Mouse (Mus musculus) layer of hippocampus, postnatal 25 days (tissue): ENCODE results near the gene Atp5mpl. TPM values are rescaled to one million over a fixed set of nuclear protein-coding genes. Genes with fewer than 3 reads are reported as not detected.

Experiments
- DNase-seq, 2 experiments: peaks; one replicate each; pipeline ENCODE4 v3.0.0; 2022; ENCODE audit warnings: mixed read lengths in 2 of 2, low spot score in 1 of 2; ENCODE audit errors: extremely low spot score in 1 of 2
- total RNA-seq, 2 experiments: library from RNA; stranded (reverse); gene quantifications; 2 replicates each; pipeline ENCODE4 v1.2.3; 2021

Atp5mpl gene
- 100 to 1,000 TPM; 374 to 410 TPM for total RNA-seq

DNA sequence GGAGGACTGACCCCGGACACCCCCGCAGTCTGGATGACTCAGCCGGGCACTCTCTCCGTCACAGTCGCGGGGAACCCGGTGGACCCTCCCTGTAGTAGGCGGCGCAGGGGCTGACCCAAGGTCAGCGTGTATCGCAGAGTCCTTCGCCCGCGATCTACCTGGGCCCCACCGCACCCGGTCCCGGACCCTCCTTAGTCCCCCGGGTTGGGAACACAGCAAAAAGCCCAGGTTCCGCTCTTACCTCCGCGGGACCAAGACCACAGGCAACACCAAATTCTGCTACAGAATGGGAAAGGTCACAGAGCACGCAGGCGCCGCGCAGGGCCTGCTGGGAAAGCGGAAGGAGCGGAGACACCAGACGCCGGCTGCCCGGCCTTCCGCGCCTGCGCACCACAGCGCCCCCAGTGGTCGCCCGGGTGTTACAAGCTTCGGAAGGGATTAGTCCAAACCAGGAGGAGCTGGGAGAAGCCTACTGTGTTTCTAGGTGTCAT lies at the start of gene Atp5mpl:
TSS of gene Atp5mpl (minus strand) at position 295 of the 491 bp plus-strand sequence.
- peak; percentile 97 to 100 for DNase-seq

DNA sequence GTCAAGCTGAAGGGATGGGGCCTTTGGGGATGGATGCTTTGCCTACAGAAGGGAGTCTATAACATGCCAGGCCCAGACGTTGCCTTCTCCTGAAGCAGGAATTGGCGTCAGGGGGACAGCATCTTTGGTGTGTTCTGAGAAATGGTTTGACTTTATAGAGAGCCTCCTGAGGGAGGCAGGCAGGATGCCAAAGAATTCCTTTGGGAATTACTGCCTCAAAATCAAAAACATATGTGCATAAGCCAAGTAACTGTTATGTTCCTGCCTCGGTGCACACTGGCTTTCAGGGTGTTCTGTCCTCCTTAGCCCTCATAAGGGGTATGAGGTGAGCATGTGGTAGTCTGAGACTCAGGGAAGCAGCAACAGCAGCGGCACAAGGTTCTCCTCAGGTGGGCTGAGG lies 49.6 kb upstream of the Atp5mpl start:
- DNase-seq, result no peak

DNA sequence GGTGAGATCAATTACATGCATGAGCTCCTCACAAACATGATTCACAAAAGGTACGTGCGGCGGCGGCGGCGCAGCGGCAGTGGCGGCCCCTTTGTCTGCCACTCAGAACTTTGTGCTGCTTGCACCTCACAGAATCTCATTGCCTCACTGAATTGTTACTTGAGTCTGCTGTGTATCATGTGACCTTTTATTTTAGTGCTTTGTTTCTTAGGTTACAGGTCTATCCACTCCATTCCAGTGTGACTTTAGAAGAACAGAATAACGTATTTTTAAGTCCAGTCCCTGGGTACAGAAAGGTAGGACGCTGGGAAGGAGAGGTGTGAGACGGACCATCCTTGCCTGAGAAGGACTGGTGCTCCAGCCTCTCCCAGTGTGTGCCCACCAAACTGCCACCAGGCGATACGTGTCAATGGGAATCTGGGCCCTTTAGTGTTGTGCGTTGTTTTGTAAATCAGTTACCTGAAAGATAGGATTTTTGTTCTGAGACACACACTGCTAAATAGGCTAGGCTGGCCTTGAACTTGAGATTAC lies 46.6 kb upstream of the Atp5mpl start:
- no peak for DNase-seq

DNA sequence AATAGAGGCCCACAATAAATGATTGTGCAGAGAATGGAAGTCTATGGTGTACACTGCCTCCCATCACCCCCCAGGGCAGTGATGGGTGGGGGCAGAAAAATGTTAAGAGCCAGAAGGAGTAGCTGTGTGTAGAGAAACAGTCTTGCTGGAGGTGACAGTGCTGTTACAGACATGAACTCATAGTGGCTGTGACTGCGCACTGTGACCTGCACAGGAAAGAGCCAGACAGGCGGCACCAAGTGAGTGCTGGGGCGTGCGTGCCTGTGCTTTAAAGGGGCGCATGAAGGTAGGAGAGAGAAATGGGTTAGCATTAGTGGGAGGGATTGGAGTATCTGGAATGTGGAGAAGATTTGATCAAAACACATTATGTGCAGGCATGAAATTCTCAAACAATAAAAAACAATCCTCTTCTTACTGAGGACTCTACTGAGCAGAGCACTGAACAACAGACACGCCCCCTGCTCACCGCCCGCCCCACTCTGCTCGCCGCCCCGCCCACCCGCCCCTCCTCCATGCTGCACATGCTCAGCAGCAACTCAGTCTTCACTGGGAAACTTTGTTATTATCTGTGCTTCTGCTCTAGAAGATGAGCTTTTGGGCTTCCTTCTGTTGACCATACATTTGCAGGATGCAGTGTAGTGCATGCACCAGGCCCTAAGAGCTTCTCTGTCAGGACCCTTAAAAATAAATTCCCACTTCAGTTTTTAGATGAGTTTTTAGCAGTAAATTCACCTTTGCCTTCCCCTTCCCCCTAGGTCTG lies 45.9 kb upstream of the Atp5mpl start:
- no peak for DNase-seq

DNA sequence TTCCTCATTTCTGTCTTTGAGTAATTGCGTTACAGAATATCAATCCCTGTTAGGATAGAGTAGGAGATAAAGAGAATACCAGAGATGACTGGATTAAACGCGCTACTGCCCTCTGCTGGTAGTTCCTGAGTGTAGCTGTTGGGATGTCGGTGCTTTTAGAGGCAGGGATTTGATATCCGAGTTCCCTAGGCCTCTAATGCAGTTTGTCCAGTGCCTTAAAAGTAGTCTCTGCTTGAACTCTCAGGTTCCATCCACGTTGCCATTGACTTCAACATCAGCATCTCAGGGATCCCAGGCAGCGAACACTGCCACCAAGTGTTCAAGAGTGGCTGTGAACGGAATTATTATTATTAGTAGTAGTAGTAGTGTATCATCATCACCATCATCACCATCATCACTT lies 34.4 kb upstream of the Atp5mpl start:
- DNase-seq, result peak; percentile 70 to 87

DNA sequence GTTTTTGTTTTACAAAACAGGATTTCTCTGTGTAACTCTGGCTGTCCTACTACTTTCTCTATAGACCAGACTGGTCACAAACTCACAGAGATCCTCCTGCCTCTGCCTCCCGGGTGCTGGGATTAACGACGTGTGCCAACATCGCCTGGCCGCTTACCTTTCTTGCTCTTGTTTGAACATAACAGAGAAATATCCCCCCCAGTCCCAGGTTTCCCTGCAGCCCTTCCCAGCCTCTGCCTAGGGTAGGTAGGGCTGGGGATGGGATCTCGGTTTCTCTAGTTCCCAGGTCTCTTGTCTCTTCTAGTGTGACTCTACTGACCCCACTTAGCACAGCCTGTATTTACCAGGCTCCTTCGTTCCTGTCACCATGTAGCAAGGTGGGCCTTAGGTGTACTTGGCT lies 33.0 kb upstream of the Atp5mpl start:
- DNase-seq, result no peak

DNA sequence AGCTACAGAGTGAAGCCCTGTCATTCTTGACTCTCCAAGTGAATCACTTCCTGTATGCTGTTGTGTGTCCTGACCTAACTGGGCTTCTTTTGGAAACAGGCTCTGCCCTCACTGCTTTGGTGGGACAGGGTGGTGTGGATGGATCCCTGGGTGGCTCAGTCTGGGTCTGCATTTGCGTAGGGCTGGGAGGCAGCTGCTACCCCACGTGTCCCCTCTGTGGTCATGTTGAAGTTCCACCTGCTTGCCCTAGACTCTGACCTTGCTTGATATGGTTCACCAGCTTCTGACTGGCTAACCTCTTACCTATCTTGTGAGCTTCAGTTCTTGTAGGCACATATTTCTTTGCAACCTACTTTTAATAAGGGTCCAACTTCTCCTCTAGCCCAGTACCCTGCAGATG lies 28.4 kb upstream of the Atp5mpl start:
- DNase-seq, result no peak

DNA sequence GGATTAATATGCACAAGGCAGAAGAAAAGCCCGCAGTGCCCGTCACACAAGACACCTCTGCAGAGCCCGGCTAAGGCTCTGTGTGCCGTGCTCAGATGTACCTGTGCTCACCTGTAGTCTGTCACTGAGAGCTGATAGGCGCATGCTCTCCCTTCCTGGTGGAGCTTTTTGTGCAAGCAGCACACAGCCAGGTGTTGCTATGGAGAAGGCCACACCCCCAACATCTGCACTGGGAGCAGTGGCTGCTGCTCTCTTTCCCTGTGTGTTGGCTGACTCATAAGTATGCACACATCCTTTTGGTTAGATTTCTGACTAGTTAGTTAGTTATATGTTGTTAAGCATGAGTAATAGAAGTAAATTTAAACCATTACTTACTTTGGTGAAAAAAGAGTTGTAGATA lies 25.8 kb upstream of the Atp5mpl start:
- no peak for DNase-seq

DNA sequence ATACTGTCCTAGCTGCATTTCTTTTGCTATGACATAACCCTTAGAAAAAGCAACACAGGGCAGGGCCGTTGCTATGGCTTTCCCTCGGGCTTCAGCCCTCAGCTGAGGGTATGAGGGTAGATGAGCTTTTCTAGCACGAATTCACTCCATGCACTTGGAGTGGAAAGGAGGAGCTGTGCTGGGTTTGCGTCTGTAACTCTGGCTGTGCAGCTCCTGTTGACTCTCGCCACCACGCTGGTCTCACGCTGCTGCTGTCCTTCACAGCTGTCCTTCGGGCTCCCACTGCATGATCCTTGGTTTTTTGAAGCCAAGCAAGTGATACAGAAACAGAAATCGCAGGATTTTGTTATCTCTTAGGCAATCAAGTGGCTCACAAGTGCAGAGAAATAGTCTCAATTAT lies 20.0 kb upstream of the Atp5mpl start:
- DNase-seq, result no peak

DNA sequence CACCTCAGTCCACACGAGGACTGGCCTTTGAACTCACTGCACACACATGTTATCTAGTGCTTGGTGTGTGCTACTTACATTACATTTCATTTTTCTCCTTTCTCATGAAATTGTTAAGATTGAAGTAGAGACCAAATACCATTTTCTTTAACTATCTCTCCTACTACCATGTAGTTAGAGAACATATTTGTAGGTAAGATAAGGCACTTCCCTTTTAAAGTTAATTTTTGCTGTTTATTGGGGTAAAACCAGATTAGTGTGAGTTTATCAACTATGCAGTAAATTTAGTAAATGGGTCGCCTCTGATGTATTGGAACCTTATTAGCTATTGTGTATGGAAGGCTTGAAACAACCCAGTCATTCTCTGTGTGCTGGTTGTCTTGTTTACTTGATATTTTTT lies 16.4 kb upstream of the Atp5mpl start:
- DNase-seq, result no peak

DNA sequence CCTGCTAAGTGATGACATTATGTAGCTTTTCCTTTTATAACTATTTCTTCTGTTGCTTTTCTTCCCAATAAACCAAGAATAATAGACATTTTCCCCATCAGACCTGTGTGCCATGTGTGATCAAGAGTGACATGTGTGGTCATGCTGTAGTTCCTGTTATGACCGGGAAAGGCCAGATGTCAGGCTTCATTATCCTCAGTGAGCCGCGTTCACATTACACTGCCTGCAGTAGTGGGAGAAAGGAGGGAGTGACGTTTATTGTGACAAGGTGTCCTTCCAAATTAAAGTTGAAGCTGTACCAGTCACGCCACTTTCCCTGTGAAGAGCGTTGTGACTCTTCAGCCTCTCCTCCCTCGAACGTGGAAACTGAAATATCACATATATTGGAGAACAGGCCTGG lies 15.1 kb upstream of the Atp5mpl start:
- no peak for DNase-seq

DNA sequence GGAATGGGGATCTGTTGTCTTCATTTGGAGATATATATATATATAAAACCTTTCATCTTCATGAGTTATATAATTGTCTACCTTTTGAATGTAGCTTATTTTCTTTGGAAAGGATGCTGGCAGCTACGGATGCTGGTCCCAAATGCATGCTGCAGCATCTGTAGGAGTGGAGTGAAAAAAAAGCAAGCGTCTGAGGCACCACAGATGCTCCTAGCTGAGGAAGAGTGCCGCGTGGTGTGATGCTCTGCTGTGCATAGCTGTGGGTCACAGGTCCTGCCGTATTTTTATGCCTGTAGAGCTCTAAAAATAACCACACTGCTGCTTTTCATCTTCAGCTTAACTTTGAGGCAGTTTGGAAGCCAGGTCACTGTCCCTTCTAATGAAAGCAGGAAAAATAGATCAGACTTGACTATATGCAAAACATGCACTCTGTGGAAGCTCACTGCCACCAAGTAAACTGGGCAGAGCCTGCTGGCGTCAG lies 14.2 kb upstream of the Atp5mpl start, which contains the start of gene Rd3l:
TSS of gene Rd3l (minus strand) at position 431 of the 481 bp plus-strand sequence.
- no peak for DNase-seq

DNA sequence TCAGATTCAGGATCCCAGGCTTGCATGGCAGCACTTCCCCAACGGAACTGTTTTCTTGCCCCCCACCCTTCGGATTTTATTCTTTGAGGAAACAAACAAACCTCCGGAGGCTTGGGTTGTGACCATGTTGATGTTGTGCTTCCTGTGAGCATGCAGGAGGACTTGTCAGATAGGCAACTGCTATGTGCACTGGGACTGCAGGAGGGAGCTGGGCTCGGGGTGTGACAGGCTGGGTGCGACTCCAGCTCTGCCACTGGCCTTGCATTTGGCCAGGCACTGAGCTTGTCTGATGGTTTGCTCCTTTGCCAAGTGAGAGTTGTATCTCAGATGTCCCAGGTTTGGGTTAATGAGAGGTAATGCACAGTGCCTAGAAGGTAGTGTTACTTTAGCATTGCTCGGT lies 11.5 kb upstream of the Atp5mpl start:
- no peak for DNase-seq

DNA sequence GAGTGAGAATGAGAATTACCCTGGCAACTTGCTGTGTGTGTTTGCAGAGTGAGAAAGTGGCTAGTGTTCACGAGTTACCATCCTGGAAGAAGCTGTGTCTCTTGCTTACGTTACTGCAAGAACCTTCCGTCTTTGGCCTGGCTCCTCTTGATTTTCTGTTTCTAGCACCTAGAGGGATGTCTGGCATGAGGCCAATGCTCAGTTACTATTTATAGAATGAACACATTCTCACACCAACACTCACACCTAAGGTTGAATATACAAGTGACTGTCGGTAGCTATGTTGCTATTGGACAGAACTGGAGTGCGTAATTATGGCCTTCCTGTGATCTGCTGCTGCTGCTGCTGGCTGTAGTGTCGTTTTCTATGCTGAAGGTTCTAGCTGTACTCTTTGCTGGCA lies 10.4 kb upstream of the Atp5mpl start:
- DNase-seq, result no peak

DNA sequence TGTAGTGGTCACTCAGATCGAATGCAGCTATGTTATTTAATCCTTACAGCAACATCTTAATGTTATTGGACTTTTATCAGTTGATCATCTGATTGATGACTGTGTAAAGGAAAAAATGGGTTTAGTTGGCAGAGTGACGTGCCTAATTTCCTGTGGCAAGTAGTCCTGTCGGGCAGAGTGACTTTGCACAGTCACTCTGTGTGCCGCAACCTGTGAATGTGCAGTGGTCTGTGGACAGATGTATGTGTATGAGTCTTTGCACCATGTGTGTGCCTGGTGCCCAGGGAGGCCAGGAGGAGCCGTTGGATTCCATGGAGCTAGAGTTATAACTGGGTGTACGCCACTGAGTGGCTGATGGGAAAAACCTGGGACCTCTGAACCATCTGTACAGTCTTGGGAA lies 7.8 kb upstream of the Atp5mpl start:
- DNase-seq, result no peak

DNA sequence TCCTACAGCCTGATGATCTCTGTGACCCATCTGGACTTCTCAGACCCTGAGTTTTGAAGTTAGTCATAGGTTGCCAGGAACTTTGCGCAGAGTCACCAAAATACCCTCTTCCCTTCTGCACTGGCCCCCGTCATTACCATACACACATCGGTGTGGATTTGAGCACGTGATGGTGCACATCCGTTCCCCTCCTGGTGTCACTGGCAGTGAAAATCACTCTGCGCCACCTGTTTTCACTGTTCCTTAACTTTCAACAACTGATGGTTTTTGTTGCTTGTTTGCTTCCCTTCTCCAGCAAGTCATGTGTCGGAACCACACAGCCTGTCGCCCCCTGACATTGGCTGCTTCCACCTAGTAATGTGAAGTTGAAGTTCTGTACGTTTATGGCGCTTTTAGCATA lies 5.7 kb upstream of the Atp5mpl start:
- no peak for DNase-seq

DNA sequence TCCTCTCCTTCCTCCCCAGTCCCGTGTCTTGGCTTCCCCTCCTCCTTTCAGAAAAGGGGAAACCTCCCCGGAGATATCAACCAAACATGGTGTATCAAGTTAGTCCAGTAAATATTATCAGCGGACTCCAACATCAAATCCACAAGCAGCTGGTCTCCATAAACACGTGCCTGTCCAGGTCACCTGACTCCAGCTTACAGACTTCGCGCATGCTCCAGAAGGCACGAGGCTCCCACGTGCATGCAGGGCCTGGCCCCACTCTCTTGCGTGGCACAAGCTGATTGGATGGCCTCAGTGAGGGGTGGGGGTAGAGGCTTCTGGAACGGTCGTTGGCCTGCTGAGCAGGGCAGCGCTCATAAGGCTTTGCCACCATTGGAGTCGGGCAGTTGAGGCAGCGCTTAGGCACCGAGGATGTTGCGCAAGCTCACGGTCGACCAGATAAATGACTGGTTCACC lies 4.5 kb upstream of the Atp5mpl start, which contains the start of gene Tdrd9:
TSS of gene Tdrd9 (plus strand) at position 329 of the 456 bp plus-strand sequence.
- no peak for DNase-seq

DNA sequence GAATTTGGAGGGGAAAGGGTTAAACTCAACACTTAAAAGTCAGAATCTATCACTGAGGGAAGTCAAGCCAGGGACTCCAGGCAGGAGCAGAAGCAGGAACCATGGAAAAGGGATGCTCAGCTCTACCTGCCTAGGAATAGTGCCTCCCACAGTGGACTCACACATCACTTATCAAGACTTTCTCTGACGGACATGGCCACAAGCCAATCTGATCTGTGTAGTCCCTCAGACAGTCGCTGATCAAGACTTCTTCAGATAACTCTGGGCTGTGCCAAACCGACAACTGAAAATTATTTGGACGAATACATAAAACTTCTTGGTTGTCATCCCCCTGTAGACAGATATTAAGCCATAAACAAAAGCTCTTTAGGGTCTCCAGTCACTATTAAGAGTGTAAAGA lies 3.3 kb upstream of the Atp5mpl start:
- DNase-seq, result no peak

DNA sequence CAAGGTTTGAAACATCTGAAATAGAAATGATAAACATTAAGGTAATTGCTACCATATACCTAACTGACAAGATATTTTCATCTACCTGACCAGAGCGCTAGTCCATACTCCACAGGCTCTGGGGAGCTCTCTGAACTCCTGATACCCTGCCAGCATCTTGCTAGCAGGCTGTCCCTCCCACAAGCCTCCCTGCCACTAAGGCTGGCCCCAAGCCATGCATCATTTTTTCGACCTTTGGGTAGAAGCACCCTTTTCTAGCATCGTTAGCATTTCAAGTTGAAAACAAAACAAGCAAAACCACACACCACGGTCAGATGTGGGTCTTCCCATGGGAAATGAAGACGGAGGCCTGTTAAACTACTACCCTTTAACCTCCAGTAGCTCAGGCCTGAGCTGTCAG lies 3.4 kb downstream of the Atp5mpl start:
- DNase-seq, result no peak

DNA sequence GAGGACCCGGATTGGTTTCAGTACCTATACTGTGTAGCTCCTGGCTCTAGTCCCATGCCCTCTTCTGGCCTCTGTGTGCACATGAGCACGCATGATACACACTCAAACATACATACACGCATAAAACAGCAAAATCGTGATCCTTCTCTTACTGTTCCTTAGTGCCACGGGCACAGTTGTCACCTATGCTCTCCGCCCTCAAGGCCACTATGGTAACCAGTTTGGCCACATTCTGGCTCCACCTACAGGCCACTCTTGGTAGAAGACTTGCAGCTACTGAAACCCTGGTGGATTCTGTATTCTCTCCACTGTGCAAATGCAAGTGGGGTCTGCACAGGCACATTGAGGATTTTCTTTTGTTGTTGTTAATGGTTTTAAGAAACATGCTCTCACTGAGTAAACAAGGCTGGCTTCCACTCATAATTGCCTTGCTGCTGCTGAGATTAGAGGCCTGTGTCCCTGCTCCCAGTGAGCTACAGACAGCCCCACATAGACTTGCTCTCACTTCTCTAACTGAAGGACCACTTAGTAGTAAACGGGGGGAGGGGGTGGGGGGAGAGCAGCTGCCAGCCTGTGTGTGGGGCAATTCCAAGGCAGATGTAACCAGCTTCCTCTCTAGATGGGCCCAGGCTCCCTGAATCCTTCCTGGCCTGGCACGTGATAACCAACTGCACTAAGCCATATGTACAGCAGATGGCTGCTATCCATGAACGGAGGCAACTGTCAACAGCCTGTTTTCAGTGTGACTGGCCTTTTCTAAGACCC lies 8.5 kb downstream of the Atp5mpl start:
- DNase-seq, result peak; percentile 57 to 85

DNA sequence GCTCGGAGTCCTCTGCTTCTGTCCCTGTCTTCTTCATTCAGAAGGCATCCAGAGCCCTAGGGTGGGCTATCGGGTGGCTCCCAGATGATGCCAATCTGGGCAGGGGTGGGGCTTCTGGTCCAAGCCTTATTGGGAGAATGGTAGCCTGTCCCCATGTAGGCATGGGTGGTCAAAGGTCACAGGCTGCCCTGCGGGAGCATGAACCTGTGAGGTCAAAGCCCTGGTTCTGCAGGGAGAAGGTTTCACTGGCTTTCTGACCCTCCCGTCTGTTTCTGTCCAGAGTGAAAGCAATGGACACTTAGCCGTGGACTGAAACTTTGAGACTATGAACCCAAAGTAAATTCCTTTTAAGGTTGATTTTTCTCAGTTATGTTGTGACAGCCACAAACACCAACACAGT lies 10.6 kb downstream of the Atp5mpl start:
- no peak for DNase-seq
